Comparison of ENCODE assay signal across 16 mouse cellular contexts in genomic region chr7:70539121-70539642, GRCm38 (mm10).
"Had no signal": no experiment of that assay in that cellular context is flagged by ENCODE, and none has a peak within 500 bp of the region (broad histone marks: within the 10 kb centered on the region; RNA-seq: fewer than 3 reads in every experiment).

No protein-coding gene starts in this region.

- H3K27me3 ChIP-seq: liver, embryonic 13.5 days; liver, embryonic 15.5 days; megakaryocyte, embryonic 14.5 days; midbrain, embryonic 13.5 days; midbrain, embryonic 15.5 days; neural tube, embryonic 12.5 days; stomach, embryonic 15.5 days had no signal

- DNase-seq: liver, embryonic 13.5 days; liver, postnatal 0 days; right cerebral cortex, postnatal 14 days; thymus, adult 2 months; thymus, postnatal 25 days; thymus, postnatal 4 days had no signal

- H3K27ac ChIP-seq: liver, embryonic 13.5 days; liver, embryonic 15.5 days; macrophage; midbrain, embryonic 13.5 days; midbrain, embryonic 15.5 days; neural tube, embryonic 12.5 days; stomach, embryonic 15.5 days; stomach, postnatal 0 days had no signal

- H3K9me3 ChIP-seq: liver, embryonic 13.5 days; liver, embryonic 15.5 days; midbrain, embryonic 13.5 days; midbrain, embryonic 15.5 days; neural tube, embryonic 12.5 days; stomach, embryonic 15.5 days had no signal

- H3K36me3 ChIP-seq: liver, embryonic 13.5 days; liver, embryonic 15.5 days; midbrain, embryonic 13.5 days; midbrain, embryonic 15.5 days; neural tube, embryonic 12.5 days; stomach, embryonic 15.5 days had no signal

- ATAC-seq: liver, postnatal 0 days; midbrain, embryonic 13.5 days; midbrain, embryonic 15.5 days had no signal

- H3K4me2 ChIP-seq: liver, embryonic 11.5 days; liver, embryonic 13.5 days; liver, embryonic 15.5 days; midbrain, embryonic 11.5 days; midbrain, embryonic 13.5 days; midbrain, embryonic 15.5 days; neural tube, embryonic 12.5 days; stomach, embryonic 15.5 days had no signal

- H3K9ac ChIP-seq: liver, embryonic 13.5 days; liver, embryonic 15.5 days; liver, postnatal 0 days; midbrain, embryonic 13.5 days; midbrain, embryonic 15.5 days; neural tube, embryonic 12.5 days; stomach, embryonic 15.5 days had no signal

- H3K4me1 ChIP-seq: liver, embryonic 13.5 days; liver, embryonic 15.5 days; megakaryocyte, embryonic 14.5 days; midbrain, embryonic 13.5 days; midbrain, embryonic 15.5 days; neural tube, embryonic 12.5 days; stomach, embryonic 15.5 days had no signal

- H3K4me3 ChIP-seq: liver, embryonic 13.5 days; liver, embryonic 15.5 days; megakaryocyte, embryonic 14.5 days; midbrain, embryonic 13.5 days; midbrain, embryonic 15.5 days; neural tube, embryonic 12.5 days; stomach, embryonic 15.5 days had no signal
